Mouse (Mus musculus) forebrain, embryonic 10.5 days (tissue): ENCODE measurements at regions not wholly inside any gene's neighbourhood (a gene's known extent, or its start where the extent isn't known, plus 50 kb on each side); places are given as distances from the start of the nearest gene placed in this dataset.
A peak's percentile ranks its signal among the peaks of the same experiment; 100 is the strongest.

Experiments
- DNase-seq: peaks from one replicate; pipeline ENCODE4 v3.0.0-alpha.2; 2017; ENCODE audit warnings: low spot score; ENCODE audit errors: extremely low spot score
- H3K27ac ChIP-seq: fragments of 300-500 bp; sonication (generic); 2 replicates; pipeline ENCODE4 v1.5.1; 2016; ENCODE audit warnings: mild to moderate bottlenecking
- H3K27me3 ChIP-seq: fragments of 300-500 bp; sonication (generic); 2 replicates; pipeline ENCODE4 v1.6.1; 2016; ENCODE audit warnings: mild to moderate bottlenecking; ENCODE audit not compliant: poor library complexity, severe bottlenecking
- H3K36me3 ChIP-seq: fragments of 300-500 bp; sonication (generic); replicated peaks from 2 replicates; pipeline ENCODE4 v1.6.1; 2016; ENCODE audit warnings: mild to moderate bottlenecking, moderate library complexity
- H3K4me1 ChIP-seq: fragments of 300-500 bp; sonication (generic); 2 replicates; pipeline ENCODE4 v1.6.1; 2016
- H3K4me3 ChIP-seq: fragments of 300-500 bp; sonication (generic); 2 replicates; pipeline ENCODE4 v1.5.1; 2016; ENCODE audit warnings: mild to moderate bottlenecking, moderate library complexity
- H3K9me3 ChIP-seq: fragments of 300-500 bp; sonication (generic); 2 replicates; pipeline ENCODE4 v1.6.1; 2016; ENCODE audit warnings: mild to moderate bottlenecking, moderate library complexity
- WGBS: fragments of 180-500 bp; shearing (Covaris S2); methylation state at CpG from one replicate; pipeline ENCODE4 v1.1.7; 2016; 5-methylcytosine and 5-hydroxymethylcytosine counted together

- Histone ChIP-seq H3K9me3 (no peaks in the 10 kb centered on the region), H3K36me3 (no peaks in the 10 kb centered on the region), H3K4me1 (peaks cover 10% of the 10 kb centered on the region), H3K27me3 (no peaks in the 10 kb centered on the region), H3K27ac (no peak overlapping the region), H3K4me3 (no peak overlapping the region)
- DNase-seq: no peak
- 62% methylated on average over 2 of the region's 2 CpGs for WGBS
Measured at GRCm38 (mm10) chr9:40587421-40587820, 56.2 kb upstream of the Gramd1b start.

DNA sequence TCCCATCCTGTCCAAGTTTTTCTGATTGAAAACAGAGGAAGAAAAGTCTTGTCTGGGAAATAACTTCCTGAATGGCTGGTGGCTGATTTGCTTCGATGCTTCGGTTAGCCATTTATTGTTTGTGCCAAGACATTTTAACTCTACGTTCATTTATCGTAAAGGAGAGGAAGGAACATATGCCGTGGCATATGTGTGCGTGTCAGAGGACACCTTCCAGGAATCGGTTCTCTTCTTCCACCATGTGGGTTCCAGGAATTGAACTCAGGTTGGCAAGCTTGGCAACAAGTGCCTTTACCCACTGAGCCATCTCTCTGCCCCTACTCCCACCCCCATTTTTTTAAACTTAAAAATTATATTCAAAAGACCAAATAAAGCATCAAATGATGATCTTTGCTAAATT, 55.4 kb upstream of the Gramd1b start:
- H3K27me3 ChIP-seq: no peaks in the 10 kb centered on the region
- peaks cover 10% of the 10 kb centered on the region for H3K4me1 ChIP-seq
- DNase-seq: no peak
- no peak overlapping the region for H3K4me3 ChIP-seq
- no peaks in the 10 kb centered on the region for H3K9me3 ChIP-seq
- 90% methylated on average over 7 of the region's 7 CpGs for WGBS
- H3K27ac ChIP-seq: no peak overlapping the region
- H3K36me3 ChIP-seq: no peaks in the 10 kb centered on the region

GRCm38 (mm10) chr9:40583554-40583953, 52.4 kb upstream of the Gramd1b start:
- DNase-seq: peak; percentile 43
- 58% methylated on average over 11 of the region's 11 CpGs for WGBS
- Histone ChIP-seq H3K27me3 (no peaks in the 10 kb centered on the region), H3K36me3 (no peaks in the 10 kb centered on the region), H3K9me3 (no peaks in the 10 kb centered on the region), H3K4me1 (peaks cover 10% of the 10 kb centered on the region), H3K4me3 (no peak overlapping the region), H3K27ac (no peak overlapping the region)

DNA sequence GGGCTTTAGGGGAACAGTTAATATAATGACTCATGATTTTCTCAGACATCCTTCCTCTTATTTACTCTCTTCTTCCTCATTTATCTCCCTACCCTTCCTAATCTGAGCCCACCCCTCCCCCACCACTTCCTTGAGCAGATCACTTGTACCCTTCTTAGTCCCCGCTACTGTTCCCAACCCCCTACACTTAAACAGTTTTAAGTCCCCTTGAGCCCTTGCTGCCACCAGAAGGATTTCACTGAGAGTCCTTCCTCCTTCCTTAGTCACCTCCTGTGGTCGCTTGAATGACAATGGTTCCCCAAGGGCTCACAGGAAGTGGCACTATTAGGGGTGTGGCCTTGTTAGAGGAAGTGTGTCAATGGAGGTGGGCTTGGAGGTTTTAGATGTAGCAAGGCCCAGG, 50.7 kb upstream of the Gramd1b start:
- Histone ChIP-seq H3K9me3 (no peaks in the 10 kb centered on the region), H3K27ac (no peak overlapping the region), H3K36me3 (no peaks in the 10 kb centered on the region), H3K4me3 (no peak overlapping the region), H3K4me1 (0 out of 2 replicates have a peak, but pooled peaks cover 6% of the 10 kb centered on the region), H3K27me3 (no peaks in the 10 kb centered on the region)
- no peak for DNase-seq
- WGBS: 82% methylated on average over 2 of the region's 2 CpGs
